Mouse (Mus musculus): ENCODE results near the gene Sema3c.

- TF ChIP-seq CTCF (IDR thresholded peaks at IDR 0.05; ENCODE audit: control insufficient read depth, insufficient read depth, insufficient read length) (no peak), USF1 (IDR thresholded peaks at IDR 0.05; ENCODE audit: low read depth) (no peak), MAX (IDR thresholded peaks at IDR 0.05) (no peak), MYOD1 (IDR thresholded peaks at IDR 0.05; ENCODE audit: control insufficient read depth, insufficient read length, low read depth) (no peak), CEBPB (IDR thresholded peaks at IDR 0.05; ENCODE audit: low read depth) (no peak), MYOG (IDR thresholded peaks at IDR 0.05; ENCODE audit: control insufficient read depth, extremely low read depth, insufficient read length) (no peak), FOSL1 (IDR thresholded peaks at IDR 0.05; ENCODE audit: insufficient read depth, low read length, poor library complexity, severe bottlenecking) (no peak)
Observed at GRCm38 (mm10) chr5:17543141-17543540, 30.9 kb upstream of the Sema3c start.
